Comparison of ENCODE assay signal across 20 mouse cellular contexts in genomic region chr13:108370241-108370941, GRCm38 (mm10).
"Had no signal": no experiment of that assay in that cellular context is flagged by ENCODE, and none has a peak within 500 bp of the region (broad histone marks: within the 10 kb centered on the region; RNA-seq: fewer than 3 reads in every experiment).

No protein-coding gene starts in this region.

- ATAC-seq: intestine, embryonic 15.5 days; liver, postnatal 0 days; midbrain, embryonic 16.5 days had no signal

- H3K9ac ChIP-seq: intestine, embryonic 15.5 days; limb, embryonic 12.5 days; limb, embryonic 15.5 days; liver, embryonic 14.5 days; liver, postnatal 0 days; midbrain, embryonic 12.5 days had no signal

- H3K4me2 ChIP-seq: intestine, embryonic 15.5 days; limb, embryonic 12.5 days; limb, embryonic 15.5 days; liver, embryonic 11.5 days; midbrain, embryonic 12.5 days had no signal

- H3K36me3 ChIP-seq: intestine, embryonic 15.5 days had no signal

- H3K4me1 ChIP-seq: intestine, embryonic 15.5 days; limb, embryonic 12.5 days; limb, embryonic 15.5 days; midbrain, embryonic 12.5 days had no signal

- H3K9me3 ChIP-seq: intestine, embryonic 15.5 days; limb, embryonic 12.5 days; limb, embryonic 15.5 days; megakaryocyte, embryonic 14.5 days; midbrain, embryonic 12.5 days had no signal

- H3K27me3 ChIP-seq: intestine, embryonic 15.5 days; limb, embryonic 12.5 days; limb, embryonic 15.5 days; megakaryocyte, embryonic 14.5 days; midbrain, embryonic 12.5 days had no signal

- H3K4me3 ChIP-seq: intestine, embryonic 15.5 days; limb, embryonic 12.5 days; limb, embryonic 15.5 days; megakaryocyte, embryonic 14.5 days; midbrain, embryonic 12.5 days had no signal

- DNase-seq: kidney, adult 11 months; kidney, adult 9 months; kidney, postnatal 14 days; kidney, postnatal 4 days; left cerebral cortex, postnatal 4 days; liver, postnatal 0 days; right cerebral cortex, adult 18-20 months; right cerebral cortex, postnatal 14 days; right cerebral cortex, postnatal 4 days; thymus, adult 18-20 months; thymus, postnatal 36 days had no signal

- H3K27ac ChIP-seq: intestine, embryonic 15.5 days; limb, embryonic 12.5 days; limb, embryonic 15.5 days; liver, embryonic 14.5 days; macrophage; midbrain, embryonic 12.5 days had no signal
